Mouse (Mus musculus): ENCODE measurements around the gene Usp54.

DNA sequence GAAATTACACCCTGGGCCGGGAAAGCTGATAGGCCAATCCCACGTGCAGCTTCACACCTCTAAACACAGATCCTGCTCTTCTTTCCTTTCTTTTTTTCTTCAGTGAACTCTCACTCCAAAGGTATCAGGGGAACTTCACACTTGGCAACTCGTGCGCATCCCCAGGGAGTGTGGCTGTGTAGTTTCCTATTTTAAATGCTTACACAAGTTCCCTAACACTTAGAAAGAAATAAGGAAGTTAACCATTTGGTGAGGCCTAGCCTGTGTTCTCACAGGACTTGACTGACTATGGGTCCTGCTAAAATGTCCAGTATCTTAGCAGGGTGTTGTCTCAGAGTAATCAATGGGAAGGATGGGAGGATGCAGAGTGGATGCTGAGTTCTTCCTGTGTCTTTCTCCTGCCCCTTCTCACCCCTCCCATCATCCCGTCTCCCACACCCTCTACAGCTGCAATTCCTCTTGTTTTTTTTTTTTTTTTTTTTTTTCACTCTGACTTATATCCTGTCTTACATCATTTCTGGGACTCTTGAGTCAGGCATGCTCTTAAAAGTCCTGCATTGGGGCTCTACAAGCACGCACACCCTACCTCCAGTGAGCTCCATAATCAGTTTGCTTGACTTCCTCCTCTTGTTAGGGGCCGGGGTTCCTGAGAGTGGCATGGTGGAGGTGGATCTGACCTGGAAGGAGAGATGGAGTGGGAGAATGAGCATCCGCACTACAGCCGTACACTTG, 14.0 kb upstream of the Usp54 start:
- TF ChIP-seq CTCF (conservative IDR thresholded peaks at IDR 0.05; ENCODE audit: low read length) (no peak), POU5F1 (IDR thresholded peaks at IDR 0.05; ENCODE audit: borderline replicate concordance, low read length) (no peak), NANOG (IDR thresholded peaks at IDR 0.05; ENCODE audit: borderline replicate concordance, low read length) (no peak)

Measured in E14TG2a.4 (cell line).